In genomic region chrX:56610318-56610694, GRCm38 (mm10) we compare ENCODE assay signal across 8 mouse cellular contexts. TPM values are rescaled to one million over a fixed set of nuclear protein-coding genes. Genes with fewer than 3 reads are reported as not detected.
DNase-seq lines count a peak whose midpoint lies in the region; ATAC-seq and TF ChIP-seq lines count a peak whose summit lies in the region.

No protein-coding gene starts in this region.

- H3K9ac ChIP-seq in hindbrain, postnatal 0 days (replicated peaks; ENCODE audit: low read length): peak overlapping the region; percentile 67

- no peaks in the 10 kb centered on the region for H3K36me3 ChIP-seq in hindbrain, postnatal 0 days (ENCODE audit: insufficient read depth, low read length)
- H3K36me3 ChIP-seq in midbrain, embryonic 10.5 days: no peaks in the 10 kb centered on the region

- peak; percentile 15 for ATAC-seq in CD4-positive, CD25-positive, alpha-beta regulatory T cell, adult 4 months
- ATAC-seq in hindbrain, postnatal 0 days: 0 out of 2 replicates have a peak, but pooled peaks have one; percentile 33

- H3K4me3 ChIP-seq in hindbrain, postnatal 0 days (ENCODE audit: low read length): peak overlapping the region; percentile 58
- peak overlapping the region; percentile 67 for H3K4me3 ChIP-seq in midbrain, embryonic 10.5 days

- H3K27me3 ChIP-seq in hindbrain, postnatal 0 days (ENCODE audit: insufficient read depth, low read length): no peaks in the 10 kb centered on the region
- no peaks in the 10 kb centered on the region for H3K27me3 ChIP-seq in midbrain, embryonic 10.5 days (ENCODE audit: low read depth, poor library complexity, severe bottlenecking)

- no peaks in the 10 kb centered on the region for H3K4me1 ChIP-seq in hindbrain, postnatal 0 days (ENCODE audit: insufficient read depth, low read length)
- peaks cover 10% of the 10 kb centered on the region for H3K4me1 ChIP-seq in midbrain, embryonic 10.5 days

- peak; percentile 89 for DNase-seq in heart, adult 11 months
- no peak for DNase-seq in heart, postnatal 25 days (ENCODE audit: low spot score)
- peak; percentile 5 for DNase-seq in embryo, embryonic 9.5 days (ENCODE audit: extremely low spot score)
- DNase-seq in hindbrain, postnatal 0 days (ENCODE audit: low spot score): no peak
- peak; percentile 12 for DNase-seq in midbrain, embryonic 10.5 days (ENCODE audit: low spot score)
- DNase-seq in testis, postnatal 10 days (ENCODE audit: low spot score): peak; percentile 39
- DNase-seq in urinary bladder, postnatal 36 days (ENCODE audit: low spot score in 2 of 2): no peak

- no peak for TF ChIP-seq CTCF in hindbrain, postnatal 0 days (IDR thresholded peaks at IDR 0.05; ENCODE audit: low read depth)

- peak overlapping the region; percentile 85 for H3K27ac ChIP-seq in hindbrain, postnatal 0 days
- H3K27ac ChIP-seq in midbrain, embryonic 10.5 days (replicated peaks): peak overlapping the region; percentile 86

- WGBS in hindbrain, postnatal 0 days: 25% methylated on average over 13 of the region's 13 CpGs
- WGBS in midbrain, embryonic 10.5 days: 13% methylated on average over 13 of the region's 13 CpGs

- H3K9me3 ChIP-seq in hindbrain, postnatal 0 days (ENCODE audit: low read length): no peaks in the 10 kb centered on the region
- 0 out of 2 replicates have a peak, but pooled peaks cover 3% of the 10 kb centered on the region for H3K9me3 ChIP-seq in midbrain, embryonic 10.5 days (replicated peaks)

- intact Hi-C loops in heart, postnatal 25 days (cut with DNase I): no loop called here

- H3K4me2 ChIP-seq in hindbrain, postnatal 0 days (ENCODE audit: low read depth, low read length): peak overlapping the region; percentile 55

RNA-seq across cellular contexts. Expression of gene Slc9a6, which starts 0.7 kb away (rescaled TPM):
- 10 to 100 TPM; 20.7 to 23.0 TPM for total RNA-seq in heart, postnatal 25 days (2021)
- 1 to 10 TPM; 7.3 to 9.3 TPM for polyA plus RNA-seq in CD4-positive, CD25-positive, alpha-beta regulatory T cell, adult 4 months (2017; shearing (Covaris generic))
- 78.7 and 84.0 TPM in 2 replicates for total RNA-seq in hindbrain, postnatal 0 days (2014; rRNA removed)
- polyA plus RNA-seq in hindbrain, postnatal 0 days (2015; fragmentation: Nextera tagmentation; extraction: Ambion mirVana): 53.3 and 59.2 TPM in 2 replicates
- 12.9 and 17.5 TPM in 2 replicates for polyA plus RNA-seq in midbrain, embryonic 10.5 days (2016; fragmentation: Nextera tagmentation; extraction: Ambion mirVana)

RNA-seq across cellular contexts. Expression of gene Mmgt1, which starts 12.4 kb away (rescaled TPM):
- 10 to 100 TPM; 29.9 to 33.3 TPM for total RNA-seq in heart, postnatal 25 days (2021)
- polyA plus RNA-seq in CD4-positive, CD25-positive, alpha-beta regulatory T cell, adult 4 months (2017; shearing (Covaris generic)): 1 to 10 TPM; 8.9 to 9.5 TPM
- 61.9 and 67.7 TPM in 2 replicates for total RNA-seq in hindbrain, postnatal 0 days (2014; rRNA removed)
- polyA plus RNA-seq in hindbrain, postnatal 0 days (2015; fragmentation: Nextera tagmentation; extraction: Ambion mirVana): 38.6 and 39.5 TPM in 2 replicates
- 43.2 and 45.5 TPM in 2 replicates for polyA plus RNA-seq in midbrain, embryonic 10.5 days (2016; fragmentation: Nextera tagmentation; extraction: Ambion mirVana)

Comparison
In these comparisons a context has a peak if more than half of its experiments do, and no peak if none do; other contexts are left out.
1. DNase-seq: peak in heart, adult 11 months (single experiment), embryo, embryonic 9.5 days (single experiment), midbrain, embryonic 10.5 days (single experiment) and testis, postnatal 10 days (single experiment); none in heart, postnatal 25 days (single experiment), hindbrain, postnatal 0 days (single experiment) and urinary bladder, postnatal 36 days (0 of 2).